ENCODE assay signal across 18 mouse cellular contexts in the genomic region with DNA sequence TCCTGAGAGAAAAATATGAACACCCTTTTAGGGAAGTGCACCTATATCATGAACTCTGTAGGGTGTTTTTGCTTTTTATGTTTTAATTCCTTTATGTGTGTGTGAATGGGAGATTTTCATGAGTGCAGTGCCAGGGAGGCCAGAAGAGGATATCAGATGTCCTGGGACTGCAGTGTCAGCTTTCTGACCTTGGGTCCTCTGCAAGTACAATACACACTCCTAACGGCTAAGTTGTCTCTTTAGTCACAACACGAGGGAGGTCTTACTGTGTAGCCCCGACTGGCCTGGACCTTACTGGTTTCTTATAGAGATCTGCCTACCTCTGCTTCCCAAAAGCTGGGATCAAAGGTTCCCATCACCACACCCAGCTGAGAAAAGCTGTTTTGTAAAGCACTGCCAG.
"Had no signal": no experiment of that assay in that cellular context is flagged by ENCODE, and none has a peak within 500 bp of the region (broad histone marks: within the 10 kb centered on the region; RNA-seq: fewer than 3 reads in every experiment).

No protein-coding gene starts in this region.

- H3K4me2 ChIP-seq: liver, embryonic 13.5 days; midbrain, embryonic 12.5 days; neural tube, embryonic 13.5 days; stomach, embryonic 15.5 days had no signal

- H3K27me3 ChIP-seq: liver, embryonic 13.5 days; midbrain, embryonic 12.5 days; neural tube, embryonic 13.5 days; stomach, embryonic 15.5 days had no signal

- H3K4me1 ChIP-seq: midbrain, embryonic 12.5 days; neural tube, embryonic 13.5 days; stomach, embryonic 15.5 days had no signal

- H3K27ac ChIP-seq: left cerebral cortex, adult 2 months; liver, embryonic 13.5 days; midbrain, embryonic 12.5 days; neural tube, embryonic 13.5 days; stomach, embryonic 15.5 days had no signal

- H3K4me3 ChIP-seq: left cerebral cortex, adult 2 months; liver, embryonic 13.5 days; midbrain, embryonic 12.5 days; myocyte; neural tube, embryonic 13.5 days; stomach, embryonic 15.5 days had no signal

- H3K9ac ChIP-seq: liver, embryonic 13.5 days; midbrain, embryonic 12.5 days; neural tube, embryonic 13.5 days; stomach, embryonic 15.5 days had no signal

- DNase-seq: kidney, adult 8-10 months; kidney, postnatal 14 days; layer of hippocampus, postnatal 36 days; liver, embryonic 13.5 days; lung, adult 2 months; lung, postnatal 14 days; lung, postnatal 4 days; retina, postnatal 1 day; right cerebral cortex, postnatal 25 days; spleen, adult 18-20 months; thymus, postnatal 25 days had no signal

- H3K9me3 ChIP-seq: liver, embryonic 13.5 days; midbrain, embryonic 12.5 days; neural tube, embryonic 13.5 days; stomach, embryonic 15.5 days had no signal

- H3K36me3 ChIP-seq: liver, embryonic 13.5 days; midbrain, embryonic 12.5 days; neural tube, embryonic 13.5 days; stomach, embryonic 15.5 days had no signal

- ATAC-seq: intestine, embryonic 16.5 days; midbrain, embryonic 16.5 days had no signal
